Mouse (Mus musculus) cerebellum, postnatal 36 days (tissue): ENCODE measurements around the gene Zfp811.

Experiments
- DNase-seq, 2 experiments: peaks; one replicate each; pipeline ENCODE4 v3.0.0; 2021 to 2022; ENCODE audit warnings: mixed read lengths in 2 of 2

Zfp811 gene

GRCm38 (mm10) chr17:32752813-32753360, 56.8 kb downstream of the Zfp811 start:
- no peak for DNase-seq

- DNase-seq, result no peak
These were observed 59.1 kb downstream of the Zfp811 start for GRCm38 (mm10) chr17:32750611-32751010.
